Mouse (Mus musculus) layer of hippocampus, adult 11-12 months (tissue): Measurements from ENCODE around the gene Morc1.
A peak's percentile ranks its signal among the peaks of the same experiment; 100 is the strongest.

ENCODE experiments used
- DNase-seq: peaks from one replicate; pipeline ENCODE4 v3.0.0; 2022; ENCODE audit warnings: low spot score

The Morc1 gene

DNA sequence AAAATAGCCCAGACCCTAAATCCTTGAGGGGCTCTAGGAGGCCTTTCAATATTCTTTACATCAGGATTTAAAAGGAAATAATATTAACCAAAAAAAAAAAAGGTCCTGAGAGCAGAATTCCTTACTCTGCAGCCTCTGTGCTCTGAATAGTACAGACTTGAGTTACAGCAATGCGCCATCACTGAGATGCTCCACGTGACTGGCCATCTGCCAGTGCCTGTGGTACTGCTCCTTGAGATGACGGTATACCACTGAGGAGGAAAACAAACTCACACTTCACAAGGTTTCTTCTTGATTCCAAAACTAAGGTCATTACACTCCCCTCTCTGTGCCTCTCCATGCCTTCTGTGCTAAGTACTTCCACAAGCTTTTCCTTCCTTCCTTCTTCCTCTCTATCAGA lies 195.1 kb downstream of the Morc1 start:
- DNase-seq = no peak

DNA sequence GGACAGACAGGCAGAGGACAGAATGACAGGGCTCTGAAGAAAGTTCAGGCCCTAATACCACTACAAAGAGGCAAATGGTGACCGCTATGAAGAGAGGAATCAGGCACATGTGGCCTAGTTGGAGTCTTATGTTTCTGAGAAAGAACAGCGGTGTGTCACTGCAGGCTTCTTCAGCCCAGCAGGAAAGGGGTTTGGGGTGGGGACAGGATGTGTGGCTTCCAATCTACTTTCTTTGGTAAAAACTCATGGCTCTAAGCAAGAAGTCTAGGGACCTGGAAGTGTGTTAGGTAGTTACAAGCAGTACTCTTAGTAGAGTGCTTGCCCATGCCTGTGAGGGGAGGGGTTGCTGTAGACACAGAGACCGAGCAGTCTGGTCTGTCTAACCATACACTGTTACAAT lies 196.3 kb downstream of the Morc1 start:
- DNase-seq = no peak

DNA sequence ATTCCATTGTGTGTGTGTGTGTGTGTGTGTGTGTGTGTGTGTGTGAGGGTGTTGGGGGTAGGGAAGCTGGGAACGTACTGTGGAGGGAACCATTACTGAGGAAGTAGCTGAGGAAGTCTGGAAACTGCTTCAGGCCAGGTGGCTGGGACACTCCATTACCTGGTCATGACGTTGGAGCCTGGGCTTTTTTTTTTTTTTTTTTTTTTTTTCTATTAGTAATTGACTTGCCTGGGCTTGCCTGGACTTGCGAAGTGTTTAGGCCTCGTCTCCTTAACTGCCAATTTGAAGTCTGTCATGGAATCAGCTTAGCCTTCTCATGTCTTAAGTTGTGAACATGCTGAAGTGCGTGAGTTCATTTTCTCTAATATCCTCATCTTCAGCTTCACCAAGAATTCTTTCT lies 198.7 kb downstream of the Morc1 start:
- no peak for DNase-seq

DNA sequence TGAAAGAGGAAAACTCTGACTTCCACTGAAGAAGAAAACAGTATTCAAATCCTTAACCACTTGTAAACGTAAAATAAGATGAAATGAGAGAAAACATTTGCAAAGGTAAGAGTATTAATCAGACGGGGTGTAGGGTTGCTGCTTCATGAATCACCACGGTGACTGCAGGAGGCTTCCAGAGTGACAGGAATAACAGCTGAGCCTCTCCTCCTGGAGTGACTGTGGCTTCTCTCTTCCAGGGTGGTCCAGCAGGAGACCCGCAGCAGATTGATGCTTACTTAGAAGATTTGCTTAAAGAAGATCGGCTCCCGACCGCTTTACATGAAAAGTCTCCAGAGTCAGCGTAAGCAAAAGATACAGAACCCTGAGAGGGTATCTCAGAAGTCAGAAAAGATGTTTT lies 199.4 kb downstream of the Morc1 start:
- DNase-seq = no peak

DNA sequence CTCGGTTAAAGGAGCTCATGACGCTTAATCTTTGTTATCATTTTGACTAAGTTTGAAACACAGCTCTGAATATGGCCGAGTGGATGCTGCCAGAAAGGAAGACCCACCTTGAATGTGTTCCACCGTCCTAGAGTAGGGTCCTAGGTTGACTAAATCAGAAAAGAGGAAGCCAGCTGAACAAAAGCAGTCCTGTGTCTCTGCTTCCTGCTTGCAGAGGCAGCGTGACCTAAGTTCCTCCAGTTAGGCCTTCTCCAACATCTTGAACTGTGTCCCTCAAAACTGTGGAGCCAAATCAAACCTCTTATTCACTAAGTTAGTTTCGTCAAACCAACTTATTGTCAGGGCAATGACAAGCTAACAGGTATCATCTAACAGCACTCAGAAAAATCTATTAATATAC lies 201.3 kb downstream of the Morc1 start:
- DNase-seq = no peak

DNA sequence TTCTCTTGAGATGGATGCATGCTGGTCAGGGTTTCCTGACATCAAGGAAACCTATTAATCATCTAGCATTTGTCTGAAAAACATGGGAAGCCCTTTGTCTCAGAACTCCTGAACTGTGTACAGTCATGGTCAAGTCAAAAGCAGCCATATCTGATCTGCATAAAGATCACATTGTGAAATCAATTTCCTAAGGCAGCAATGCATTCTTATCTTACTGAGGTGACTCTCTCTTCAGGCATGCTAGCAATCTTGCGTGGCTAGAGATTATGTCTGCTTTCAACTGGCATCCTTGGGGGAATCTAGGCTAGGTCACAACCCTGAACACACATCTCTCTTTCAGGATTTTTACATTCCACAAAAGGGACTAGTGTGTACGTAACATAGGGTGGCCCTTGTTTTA lies 215.2 kb downstream of the Morc1 start:
- no peak for DNase-seq

DNA sequence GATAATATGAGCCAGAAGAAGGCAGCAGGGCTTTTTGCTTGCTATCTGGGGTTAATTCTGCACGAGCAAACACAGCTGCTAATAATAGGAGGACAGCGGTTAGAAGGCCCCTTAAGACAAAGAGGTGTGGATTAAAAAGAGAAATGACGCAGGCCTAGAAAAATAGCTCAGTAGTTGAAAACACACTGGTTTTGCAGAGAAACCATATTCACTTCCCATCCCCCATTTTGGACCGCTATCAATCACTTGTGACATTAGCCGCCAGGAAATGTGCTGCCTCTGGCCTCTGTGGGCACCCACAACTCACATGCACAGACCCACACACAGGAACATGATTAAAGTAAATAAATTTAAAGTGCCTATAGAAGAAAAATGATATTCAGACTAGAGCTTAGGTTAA lies 240.7 kb downstream of the Morc1 start:
- DNase-seq = no peak

DNA sequence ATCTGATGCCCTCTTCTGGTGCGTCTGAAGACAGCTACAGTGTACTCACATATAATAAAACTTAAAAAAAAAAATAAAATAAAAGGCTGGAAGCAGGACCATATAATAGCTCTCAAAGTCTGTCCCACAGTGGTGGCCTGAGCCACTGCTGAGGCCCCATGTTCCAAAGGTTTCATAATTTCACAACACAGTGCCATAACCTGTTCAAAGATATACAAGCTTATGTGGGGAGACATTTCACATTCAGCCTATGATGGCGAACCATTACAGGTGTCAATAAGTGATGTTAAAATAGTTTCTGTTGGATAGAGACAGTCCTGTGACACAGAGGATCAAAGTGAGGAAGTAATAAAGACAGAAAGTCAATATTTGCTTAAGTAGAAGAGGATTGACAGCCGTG lies 241.6 kb downstream of the Morc1 start:
- no peak for DNase-seq

DNA sequence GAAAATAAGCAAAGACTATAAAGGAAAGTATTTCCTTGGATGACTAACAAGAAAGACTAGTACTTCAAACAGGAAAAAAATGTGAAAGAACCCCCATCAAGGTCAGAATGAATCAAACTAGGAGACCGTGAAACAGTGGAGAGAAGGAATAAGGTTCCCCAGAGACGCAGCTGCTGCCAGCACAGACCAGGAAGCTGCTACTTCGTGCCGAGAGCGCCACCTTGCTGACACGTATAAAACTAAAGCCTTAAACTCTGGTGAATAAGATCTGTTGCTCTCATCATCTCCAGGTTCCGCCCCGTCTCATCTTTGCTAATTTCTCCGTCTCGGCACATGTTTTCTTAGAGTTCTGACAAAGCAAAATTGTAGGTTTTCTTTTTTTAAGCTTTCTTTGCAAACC lies 244.6 kb downstream of the Morc1 start:
- DNase-seq = peak; percentile 55

DNA sequence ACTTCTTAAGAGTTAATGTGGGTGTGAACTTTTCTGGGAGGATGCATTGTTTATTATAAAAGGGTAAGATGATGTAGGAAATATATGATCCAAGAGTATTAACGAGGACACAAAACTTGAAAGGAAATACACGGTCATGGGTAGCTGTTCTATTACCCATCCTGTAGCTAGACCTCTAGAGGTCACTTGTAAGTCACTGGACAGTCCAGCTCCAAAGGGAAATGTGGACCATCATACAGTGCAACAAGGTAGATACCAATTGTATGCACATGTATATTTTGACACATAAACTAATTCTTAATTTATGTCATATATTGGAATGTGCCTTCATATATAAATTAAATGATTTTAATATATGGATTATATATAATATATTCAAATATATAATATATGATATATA lies 245.2 kb downstream of the Morc1 start:
- DNase-seq = no peak

DNA sequence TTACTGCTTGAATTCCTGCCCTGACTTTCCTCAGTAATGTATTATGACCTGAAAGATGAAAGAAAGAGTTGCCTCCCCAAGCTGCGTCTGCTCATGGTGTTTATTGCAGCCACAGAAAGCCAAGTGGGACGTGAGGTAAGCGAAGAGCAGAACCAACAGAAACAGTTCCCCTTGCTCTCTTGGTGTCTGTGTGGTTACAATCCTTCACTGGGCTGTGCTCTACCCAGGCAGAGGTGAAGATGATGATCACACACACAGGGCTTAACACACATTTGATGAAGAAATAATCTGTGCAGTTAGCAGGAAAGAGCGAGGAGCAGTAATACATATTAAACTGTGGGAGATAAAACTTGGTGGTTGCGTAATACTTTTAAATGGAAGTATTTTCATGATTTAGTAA lies 246.3 kb downstream of the Morc1 start:
- no peak for DNase-seq

DNA sequence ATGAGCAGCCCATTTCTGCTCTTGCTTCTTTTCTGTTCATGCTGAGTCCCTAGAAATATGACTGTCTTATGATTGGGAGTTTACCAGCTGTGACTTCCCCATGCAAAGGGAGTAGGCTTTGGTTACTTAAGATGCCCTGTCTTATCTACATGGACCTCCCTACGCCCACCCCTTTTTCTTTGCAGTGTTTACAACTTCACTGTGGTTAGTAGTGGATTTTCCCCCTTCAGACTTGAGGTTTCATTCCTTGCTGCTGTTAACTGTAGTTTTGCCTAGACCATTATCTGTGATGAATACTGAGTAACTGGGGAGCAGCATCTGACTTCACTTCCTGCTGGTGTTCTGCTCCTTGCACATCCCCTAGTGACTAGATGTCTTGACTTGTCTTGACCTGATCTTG lies 247.0 kb downstream of the Morc1 start:
- no peak for DNase-seq
